Mouse (Mus musculus): ENCODE measurements around the gene Iqcj.

GRCm38 (mm10) chr3:67960133-67960532 is 68.1 kb downstream of the Iqcj start:
- no peak for TF ChIP-seq POLR2A (IDR thresholded peaks at IDR 0.05; ENCODE audit: extremely low read depth, insufficient read depth, low read length)
- TF ChIP-seq CTCF (IDR thresholded peaks at IDR 0.05; ENCODE audit: low read depth, low read length): no peak
